Mouse (Mus musculus) adrenal gland, postnatal 36 days (tissue): ENCODE data around the gene Trim30b. TPM values are rescaled to one million over a fixed set of nuclear protein-coding genes. Genes with fewer than 3 reads are reported as not detected.
A peak's percentile ranks its signal among the peaks of the same experiment; 100 is the strongest.
"Not testable (repeated sequence)": the region's sequence is repeated elsewhere in the genome, so short reads cannot be mapped to it uniquely, and the experiment has no call there.

Experiments used
- DNase-seq, 2 experiments: peaks; one replicate each; pipeline ENCODE4 v3.0.0; 2021; ENCODE audit warnings: mixed read lengths in 1 of 2
- long read RNA-seq, 2 experiments: library from polyadenylated mRNA; stranded (forward); transcript quantifications; one replicate each; pipeline ENCODE4 v2.0.0; 2021; ENCODE audit warnings: borderline sequencing depth in 2 of 2
- total RNA-seq, 2 experiments: library from RNA; stranded (reverse); gene quantifications; 2 replicates each; pipeline ENCODE4 v1.2.3; 2021

Gene Trim30b
- under 1 TPM; 0.10 to 0.26 TPM for total RNA-seq
- long read RNA-seq, experiment 1 = 0 reads
- long read RNA-seq, experiment 2 = 0 reads

GRCm38 (mm10) chr7:104369736-104370414 is at the start of gene Trim30b:
Gene Trim30b (minus strand): TSS chr7:104369884.
- peak in 1 of 2 experiments; percentile 29 for DNase-seq

- no peak for DNase-seq
Observed at GRCm38 (mm10) chr7:104404460-104404950, 34.8 kb upstream of the Trim30b start.

GRCm38 (mm10) chr7:104401140-104401539 is 31.5 kb upstream of the Trim30b start:
- no peak for DNase-seq

GRCm38 (mm10) chr7:104400698-104401097 is 31.0 kb upstream of the Trim30b start, which contains the start of gene Trim30c:
Gene Trim30c (minus strand): TSS chr7:104400837.
- DNase-seq = no peak

- DNase-seq = no peak
Observed at GRCm38 (mm10) chr7:104398492-104398891, 28.8 kb upstream of the Trim30b start.

- no peak for DNase-seq
Observed at GRCm38 (mm10) chr7:104366339-104366738, 3.3 kb downstream of the Trim30b start.

- no peak for DNase-seq
Observed at GRCm38 (mm10) chr7:104353600-104353967, 16.1 kb downstream of the Trim30b start.

- DNase-seq = peak; percentile 79 to 80
Observed at GRCm38 (mm10) chr7:104352717-104353599, 16.7 kb downstream of the Trim30b start, which contains the start of gene Trim12c. Gene Trim12c (minus strand): TSS chr7:104353362.

GRCm38 (mm10) chr7:104348043-104348442 is 21.6 kb downstream of the Trim30b start:
- DNase-seq = not testable (repeated sequence)

- not testable (repeated sequence) for DNase-seq
Observed at GRCm38 (mm10) chr7:104340744-104341143, 28.9 kb downstream of the Trim30b start.

GRCm38 (mm10) chr7:104335547-104335946 is 34.1 kb downstream of the Trim30b start:
- DNase-seq = not testable (repeated sequence)

- DNase-seq = not testable (repeated sequence)
Observed at GRCm38 (mm10) chr7:104329171-104329570, 40.5 kb downstream of the Trim30b start, which contains the start of gene Trim34b. Gene Trim34b (plus strand): TSS chr7:104329471.

GRCm38 (mm10) chr7:104322028-104322427 is 47.7 kb downstream of the Trim30b start:
- DNase-seq = no peak

- not testable (repeated sequence) for DNase-seq
Observed at GRCm38 (mm10) chr7:104315369-104316080, 54.2 kb downstream of the Trim30b start, which contains the start of gene Trim12a. Gene Trim12a (minus strand): TSS chr7:104315466.

GRCm38 (mm10) chr7:104314796-104315353 is 54.8 kb downstream of the Trim30b start:
- DNase-seq = peak; percentile 11 to 27

Other genes starting within 250 kb of the Trim30b start
- not detected for gene Ubqln5, start 240.1 kb downstream of the Trim30b start, total RNA-seq
- not detected for gene Olfr643, start 232.5 kb downstream of the Trim30b start, total RNA-seq
- not detected for gene Ubqln3, start 226.6 kb downstream of the Trim30b start, total RNA-seq
- not detected for gene Ubqlnl, start 219.3 kb downstream of the Trim30b start, total RNA-seq
- not detected for gene Olfm5, start 205.1 kb downstream of the Trim30b start, total RNA-seq
- gene Olfr648, start 186.5 kb downstream of the Trim30b start, total RNA-seq = not detected
- gene Olfr649, start 173.9 kb downstream of the Trim30b start, total RNA-seq = not detected
- gene Trim6, start 151.1 kb downstream of the Trim30b start, total RNA-seq = under 1 TPM; 0.26 to 0.36 TPM
- gene Trim34a, start 125.4 kb downstream of the Trim30b start, total RNA-seq = 10 to 100 TPM in 1 of 2 experiments, 1 to 10 TPM in 1; 7.3 to 10.5 TPM
- 1 to 10 TPM; 4.2 to 8.4 TPM for gene Trim5, start 81.8 kb downstream of the Trim30b start, total RNA-seq
- 10 to 100 TPM in 1 of 2 experiments, 1 to 10 TPM in 1; 9.7 to 19.6 TPM for gene Trim12a, start 54.4 kb downstream of the Trim30b start, total RNA-seq
- gene Trim34b, start 40.4 kb downstream of the Trim30b start, total RNA-seq = 1 to 10 TPM in 1 of 2 experiments, under 1 TPM in 1; 0.76 to 1.1 TPM
- gene Trim12c, start 16.5 kb downstream of the Trim30b start, total RNA-seq = 10 to 100 TPM in 1 of 2 experiments, 1 to 10 TPM in 1; 9.9 to 14.6 TPM
- gene Trim30c, start 31.0 kb upstream of the Trim30b start, total RNA-seq = under 1 TPM in 1 of 2 experiments, not detected in 1; 0.17 TPM
- 10 to 100 TPM in 1 of 2 experiments, 1 to 10 TPM in 1; 8.0 to 10.0 TPM for gene Trim30a, start 95.3 kb upstream of the Trim30b start, total RNA-seq
- gene Trim30d, start 138.0 kb upstream of the Trim30b start, total RNA-seq = 10 to 100 TPM in 1 of 2 experiments, 1 to 10 TPM in 1; 6.2 to 13.0 TPM
- not detected for gene Olfr651, start 180.2 kb upstream of the Trim30b start, total RNA-seq
- not detected for gene Olfr652, start 191.0 kb upstream of the Trim30b start, total RNA-seq
- gene Olfr653, start 207.4 kb upstream of the Trim30b start, total RNA-seq = not detected
- not detected for gene Olfr654, start 217.1 kb upstream of the Trim30b start, total RNA-seq
- gene Olfr655, start 231.9 kb upstream of the Trim30b start, total RNA-seq = not detected
- not detected for gene Olfr656, start 244.1 kb upstream of the Trim30b start, total RNA-seq